Mouse (Mus musculus) left cerebral cortex, postnatal 25 days (tissue): ENCODE measurements at regions not wholly inside any gene's neighbourhood (a gene's known extent, or its start where the extent isn't known, plus 50 kb on each side); places are given as distances from the start of the nearest gene placed in this dataset.
A peak's percentile ranks its signal among the peaks of the same experiment; 100 is the strongest.

ENCODE experiments used
- DNase-seq, 2 experiments: peaks; one replicate each; pipeline ENCODE4 v3.0.0; 2022; ENCODE audit warnings: low spot score in 2 of 2, mixed read lengths in 1 of 2
- intact Hi-C: fragments of 180-260 bp; cut with DNase I; formaldehyde crosslinking; loops from one replicate; pipeline ENCODE4 v1.15.1; 2025

GRCm38 (mm10) chr5:72245382-72245781 lies 77.4 kb upstream of the Commd8 start:
- DNase-seq = peak; percentile 24 to 65
- intact Hi-C loops = no loop called here

- peak in 1 of 2 experiments; percentile 67 for DNase-seq
- intact Hi-C loops = no loop called here
These were observed 76.1 kb upstream of the Commd8 start for GRCm38 (mm10) chr5:72244134-72244533.

DNA sequence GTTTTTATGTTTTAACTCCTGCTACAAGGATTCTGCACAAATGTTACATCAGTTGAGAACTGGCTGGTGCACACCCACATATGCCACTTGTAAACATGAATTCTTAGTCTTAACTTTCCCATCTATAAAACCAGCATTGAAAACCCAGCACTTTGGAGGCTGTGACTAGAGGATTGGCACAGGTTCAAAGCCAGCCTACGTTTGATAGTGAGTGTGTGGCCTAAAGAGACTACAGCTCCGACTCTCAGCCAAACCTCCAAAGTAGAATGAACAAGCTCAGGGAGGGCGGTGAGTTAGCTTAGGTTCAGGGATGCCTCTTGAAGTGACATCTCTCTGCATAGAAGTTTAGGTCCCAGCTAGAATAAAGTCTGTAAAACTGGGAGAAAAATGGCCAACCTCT lies 75.0 kb upstream of the Commd8 start:
- intact Hi-C loops = no loop called here
- peak in 1 of 2 experiments; percentile 28 for DNase-seq

GRCm38 (mm10) chr5:72241451-72241850 lies 73.5 kb upstream of the Commd8 start:
- intact Hi-C loops = no loop called here
- no peak for DNase-seq

DNA sequence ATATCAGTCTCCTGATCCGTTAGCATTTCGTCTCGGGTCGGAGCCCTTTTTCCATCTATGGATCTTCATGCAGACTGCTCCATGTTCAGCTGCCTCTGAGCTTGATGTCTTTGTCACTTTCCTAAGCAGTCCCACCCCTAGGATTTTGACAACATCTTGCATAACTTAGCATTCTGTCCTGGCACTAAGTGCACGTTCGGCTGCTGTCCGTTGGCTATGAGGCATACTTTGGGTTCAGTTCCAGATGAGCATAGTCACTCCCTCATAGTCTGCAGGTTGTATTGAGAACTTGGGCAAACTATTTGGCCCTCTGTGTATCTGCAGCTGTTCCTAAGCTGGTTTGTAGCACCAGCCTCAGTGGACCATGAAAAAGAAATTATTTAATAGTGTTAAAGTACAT lies 72.3 kb upstream of the Commd8 start:
- DNase-seq = no peak
- intact Hi-C loops = no loop called here

DNA sequence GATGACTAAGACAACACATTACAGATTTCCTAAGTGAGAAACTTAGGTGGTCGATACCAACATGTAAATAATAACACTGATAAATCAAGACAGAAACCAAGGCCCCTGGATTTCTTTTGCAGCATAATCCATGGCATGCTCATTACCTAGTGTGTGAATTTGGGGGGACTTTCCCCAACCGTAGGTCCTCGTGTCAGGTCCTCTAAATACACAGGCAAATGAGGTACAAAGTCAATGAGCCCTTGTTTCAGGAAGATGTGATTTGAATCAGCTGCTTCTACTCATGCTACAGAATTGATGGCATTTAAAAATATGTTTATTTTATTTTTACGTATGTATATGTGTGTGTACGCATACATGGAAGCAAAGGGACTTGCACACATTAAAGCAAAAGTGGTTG lies 59.0 kb upstream of the Commd8 start:
- intact Hi-C loops = no loop called here
- no peak for DNase-seq

DNA sequence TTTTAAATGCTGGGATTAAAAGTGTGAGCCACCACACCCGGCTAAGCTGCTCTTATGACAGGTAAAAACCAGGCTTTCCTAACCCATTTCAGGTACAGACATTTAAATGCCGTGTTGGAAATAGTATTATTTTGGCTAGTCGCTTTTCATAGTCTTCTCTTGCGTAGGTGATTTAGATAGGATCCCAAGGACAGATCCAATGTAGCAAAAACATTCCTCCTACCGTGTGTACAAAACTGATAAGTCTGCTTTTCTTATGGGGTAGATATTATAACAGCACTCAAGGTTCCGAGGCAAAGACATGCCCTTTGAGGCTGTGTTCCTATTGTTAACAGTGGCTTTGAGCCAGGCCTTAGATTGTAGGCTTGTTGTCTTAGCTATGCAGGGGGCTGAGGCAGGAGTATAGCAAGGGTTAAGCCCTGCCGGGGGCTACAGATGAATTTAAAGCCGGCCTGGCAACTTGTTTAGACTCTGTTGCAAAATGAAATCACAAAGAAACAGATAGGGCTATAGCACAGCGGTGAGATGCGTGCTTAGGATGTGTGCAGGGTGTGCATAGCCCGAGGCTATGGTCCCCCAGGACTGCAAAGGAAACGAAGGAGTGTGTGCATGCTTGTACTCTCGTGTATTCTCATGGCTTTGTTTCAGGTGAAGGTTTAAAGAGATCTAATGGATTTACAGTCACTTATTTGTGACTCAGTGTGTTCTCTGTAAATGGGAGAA lies 57.7 kb upstream of the Commd8 start:
- DNase-seq = no peak
- intact Hi-C loops = no loop called here

DNA sequence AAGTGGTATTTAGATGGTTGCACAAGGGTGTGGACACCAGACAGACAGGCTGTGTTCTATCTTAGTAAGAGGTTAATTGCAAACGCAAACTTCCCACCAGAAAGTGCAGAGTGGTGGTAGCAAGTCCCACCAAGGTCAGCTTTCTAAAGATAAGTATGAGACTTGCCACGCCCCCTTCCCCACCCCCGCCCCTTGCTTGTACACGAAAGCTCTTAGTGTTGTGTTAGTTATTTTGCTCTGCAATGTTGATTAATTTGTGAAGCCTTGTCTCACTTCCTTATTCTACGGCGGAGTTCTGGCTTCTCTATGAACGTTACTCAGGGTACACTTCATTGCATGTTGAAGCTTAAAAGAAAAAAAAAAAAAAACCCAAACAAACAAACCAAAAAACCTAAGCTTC lies 57.1 kb upstream of the Commd8 start:
- intact Hi-C loops = no loop called here
- no peak for DNase-seq

DNA sequence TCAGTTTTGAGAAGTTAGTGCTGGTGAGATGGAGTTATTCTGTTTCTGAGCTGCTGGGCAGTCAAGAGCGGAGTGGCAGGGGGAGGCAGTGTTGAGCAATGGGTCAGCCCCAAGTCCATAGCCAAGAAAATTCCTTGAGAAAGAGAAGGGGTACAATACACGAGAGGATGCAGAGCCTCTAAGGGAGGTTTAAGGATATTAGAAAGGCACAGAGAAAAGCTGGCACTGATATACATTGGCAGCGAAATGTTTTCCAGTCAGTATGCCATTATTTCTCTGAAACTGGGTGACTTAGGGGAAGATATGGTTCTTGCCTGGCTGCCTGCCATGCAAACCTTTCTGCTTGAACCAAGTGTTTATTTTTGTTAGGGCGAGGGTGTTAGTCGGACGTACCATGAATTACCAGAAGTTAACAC lies 56.6 kb upstream of the Commd8 start:
- intact Hi-C loops = no loop called here
- no peak for DNase-seq

DNA sequence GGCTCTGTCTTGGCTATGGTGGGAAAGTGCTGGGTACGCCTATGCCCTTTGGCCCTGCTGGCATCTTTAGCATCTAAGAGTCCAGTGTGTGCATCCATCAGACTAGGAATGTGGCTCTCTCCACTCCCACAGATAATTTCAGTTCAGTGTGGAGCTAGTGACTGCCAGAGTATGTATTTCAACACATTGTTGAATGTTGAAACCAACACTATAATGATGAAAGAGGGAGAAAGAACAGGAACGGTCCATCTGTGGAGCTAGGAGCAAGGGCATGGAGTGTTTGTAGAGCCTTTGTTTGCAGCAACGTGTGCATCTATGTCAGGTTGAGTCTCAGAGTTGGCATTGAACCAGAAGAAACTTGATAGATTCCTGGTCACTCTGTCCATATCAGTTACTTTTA lies 54.9 kb upstream of the Commd8 start:
- intact Hi-C loops = no loop called here
- DNase-seq = no peak

DNA sequence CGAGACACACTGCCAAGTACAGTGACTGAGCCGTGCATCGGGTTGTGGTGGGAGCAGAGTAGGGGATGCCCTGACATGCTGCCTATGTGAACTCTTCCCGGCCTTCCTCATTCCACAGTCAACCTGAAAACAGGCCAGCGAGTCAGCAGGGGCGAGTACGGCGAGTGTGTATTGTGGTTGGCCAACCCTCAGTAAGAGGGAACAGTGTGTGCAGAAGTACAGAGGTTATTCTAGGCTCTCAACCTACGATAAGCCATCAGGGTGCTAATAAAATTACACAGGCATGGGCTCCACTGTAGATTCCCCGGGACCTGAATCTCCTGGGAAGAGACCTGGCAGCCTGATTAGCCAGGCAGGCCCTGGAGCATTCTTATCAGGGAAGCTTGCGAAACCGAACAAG lies 51.7 kb upstream of the Commd8 start:
- intact Hi-C loops = no loop called here

GRCm38 (mm10) chr5:72219248-72219647 lies 51.3 kb upstream of the Commd8 start:
- no peak for DNase-seq
- intact Hi-C loops = no loop called here

More for the DNA sequence above, 51.7 kb upstream of the Commd8 start:
- DNase-seq = no peak
